Mouse (Mus musculus): Measurements from ENCODE around the gene Sin3a.

The Sin3a gene

GRCm38 (mm10) chr9:57166173-57166572, 94.3 kb downstream of the Sin3a start:
- no peak for DNase-seq (ENCODE audit: low spot score in 2 of 2)

GRCm38 (mm10) chr9:57168411-57168810, 96.6 kb downstream of the Sin3a start:
- no peak for DNase-seq (ENCODE audit: low spot score in 2 of 2)
